Mouse (Mus musculus) lung, adult 2 months (tissue): Measurements from ENCODE around the gene Olfr837.

Experiments
- CTCF ChIP-seq: fragments of 200-500 bp; IDR thresholded peaks from 2 replicates; pipeline ENCODE4 v1.5.1; 2011; ENCODE audit warnings: mild to moderate bottlenecking, low read length, control low read depth; ENCODE audit not compliant: insufficient read depth
- POLR2A ChIP-seq: fragments of 200-500 bp; IDR thresholded peaks from 2 replicates; pipeline ENCODE4 v1.6.1; 2011; ENCODE audit warnings: low read depth, mild to moderate bottlenecking, control low read depth, low read length, borderline replicate concordance; ENCODE audit errors: extremely low read depth

DNA sequence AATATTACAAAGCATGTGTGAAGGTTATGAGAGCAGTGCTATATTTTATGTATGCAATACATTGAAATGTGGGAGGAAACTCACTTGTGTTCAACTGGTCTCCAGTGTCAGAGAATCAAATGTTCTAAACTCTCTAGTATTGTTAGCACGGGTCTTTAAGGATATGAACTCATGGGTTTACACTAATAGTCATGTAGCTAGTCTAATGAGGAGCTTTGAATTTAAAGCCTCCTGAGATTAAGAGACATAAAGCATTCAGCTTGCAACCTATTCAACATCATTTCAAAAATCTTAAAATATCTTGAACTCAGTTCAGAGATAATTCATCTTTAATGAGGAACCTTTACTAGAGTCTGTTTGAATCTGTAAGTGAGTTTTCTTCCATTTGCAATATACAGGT is at the start of gene Olfr837:
- no peak for TF ChIP-seq POLR2A
- no peak for TF ChIP-seq CTCF
